Mouse (Mus musculus) frontal cortex, adult (tissue): Measurements from ENCODE around the gene E2f8.
A peak's percentile ranks its signal among the peaks of the same experiment; 100 is the strongest.

ENCODE experiments used
- ATAC-seq: cut with Nextera tagmentation; 2 replicates; pipeline ENCODE4 v1.9.2; 2017; ENCODE audit warnings: mild to moderate bottlenecking, moderate library complexity, mixed read lengths; ENCODE audit not compliant: low TSS enrichment

The E2f8 gene

GRCm38 (mm10) chr7:48881486-48881885, at the start of gene E2f8:
TSS of gene E2f8 (minus strand) at chr7:48881596.
- no peak for ATAC-seq

GRCm38 (mm10) chr7:48930399-48930798, 49.0 kb upstream of the E2f8 start:
- no peak for ATAC-seq

- ATAC-seq, result peak; percentile 55; the same call in 1 of the 2 replicates
Measured at GRCm38 (mm10) chr7:48928364-48928763, 47.0 kb upstream of the E2f8 start.

- no peak for ATAC-seq
Measured at GRCm38 (mm10) chr7:48925214-48925613, 43.8 kb upstream of the E2f8 start.

GRCm38 (mm10) chr7:48923620-48924019, 42.2 kb upstream of the E2f8 start:
- ATAC-seq, result no peak

GRCm38 (mm10) chr7:48918389-48918788, 37.0 kb upstream of the E2f8 start:
- no peak for ATAC-seq

- ATAC-seq, result no peak
Measured at GRCm38 (mm10) chr7:48917988-48918387, 36.6 kb upstream of the E2f8 start.

GRCm38 (mm10) chr7:48917463-48917862, 36.1 kb upstream of the E2f8 start:
- no peak for ATAC-seq

- no peak for ATAC-seq
Measured at GRCm38 (mm10) chr7:48914630-48915506, 33.5 kb upstream of the E2f8 start.

GRCm38 (mm10) chr7:48911146-48911545, 29.8 kb upstream of the E2f8 start:
- ATAC-seq, result no peak

GRCm38 (mm10) chr7:48910282-48910681, 28.9 kb upstream of the E2f8 start:
- ATAC-seq, result no peak

- no peak for ATAC-seq
Measured at GRCm38 (mm10) chr7:48909342-48909671, 27.9 kb upstream of the E2f8 start.

- no peak for ATAC-seq
Measured at GRCm38 (mm10) chr7:48908521-48909341, 27.3 kb upstream of the E2f8 start, which contains the start of gene Nav2. TSS of gene Nav2 (plus strand) at chr7:48908716.

- ATAC-seq, result no peak
Measured at GRCm38 (mm10) chr7:48902454-48902853, 21.1 kb upstream of the E2f8 start.

- no peak for ATAC-seq
Measured at GRCm38 (mm10) chr7:48900408-48901167, 19.2 kb upstream of the E2f8 start.

- no peak for ATAC-seq
Measured at GRCm38 (mm10) chr7:48898416-48898815, 17.0 kb upstream of the E2f8 start.

GRCm38 (mm10) chr7:48897539-48898163, 16.3 kb upstream of the E2f8 start:
- no peak for ATAC-seq

- no peak for ATAC-seq
Measured at GRCm38 (mm10) chr7:48896051-48896450, 14.7 kb upstream of the E2f8 start.

GRCm38 (mm10) chr7:48895475-48895874, 14.1 kb upstream of the E2f8 start:
- ATAC-seq, result no peak; the same call in 1 of the 2 replicates

- peak; percentile 64 for ATAC-seq
Measured at GRCm38 (mm10) chr7:48894763-48895162, 13.4 kb upstream of the E2f8 start.

GRCm38 (mm10) chr7:48894152-48894551, 12.8 kb upstream of the E2f8 start:
- 0 out of 2 replicates have a peak, but pooled peaks have one; percentile 38 for ATAC-seq
